ENCODE assay signal across 9 mouse cellular contexts in genomic region chrX:36551351-36551750, GRCm38 (mm10). TPM values are rescaled to one million over a fixed set of nuclear protein-coding genes. Genes with fewer than 3 reads are reported as not detected.
A peak's percentile ranks its signal among the peaks of the same experiment; 100 is the strongest.
DNase-seq lines count a peak whose midpoint lies in the region; ATAC-seq lines count a peak whose summit lies in the region.
"Had no signal": no experiment of that assay in that cellular context is flagged by ENCODE, and none has a peak within 500 bp of the region (broad histone marks: within the 10 kb centered on the region; RNA-seq: fewer than 3 reads in every experiment).

No protein-coding gene starts in this region.

- no peak overlapping the region for H3K4me2 ChIP-seq in hindbrain, embryonic 14.5 days (replicated peaks)
- H3K4me2 ChIP-seq in hindbrain, embryonic 12.5 days (replicated peaks) = no peak overlapping the region
- no peak overlapping the region for H3K4me2 ChIP-seq in forebrain, embryonic 12.5 days
- H3K4me2 ChIP-seq in midbrain, embryonic 12.5 days (replicated peaks) = no peak overlapping the region

- no peak for ATAC-seq in hindbrain, embryonic 14.5 days (ENCODE audit: low FRiP score)
- ATAC-seq in hindbrain, embryonic 12.5 days (ENCODE audit: low FRiP score) = no peak
- no peak for ATAC-seq in forebrain, embryonic 12.5 days (ENCODE audit: low FRiP score)
- no peak for ATAC-seq in midbrain, embryonic 12.5 days (ENCODE audit: low FRiP score, low read depth)
- no peak for ATAC-seq in erythroid progenitor cell, adult 5-6 weeks (replicated peaks; ENCODE audit: low FRiP score, poor library complexity, severe bottlenecking)

- no peak for DNase-seq in hindbrain, embryonic 14.5 days (ENCODE audit: low spot score)
- peak; percentile 48 for DNase-seq in brain, adult 2 months (ENCODE audit: low read depth, low spot score)
- no peak for DNase-seq in spleen, postnatal 4 days (ENCODE audit: low spot score in 2 of 2)
- DNase-seq in cerebellum, adult 8-10 months = no peak

- H3K9ac ChIP-seq in hindbrain, embryonic 14.5 days = no peak overlapping the region
- no peak overlapping the region for H3K9ac ChIP-seq in hindbrain, embryonic 12.5 days
- no peak overlapping the region for H3K9ac ChIP-seq in forebrain, embryonic 12.5 days
- no peak overlapping the region for H3K9ac ChIP-seq in midbrain, embryonic 12.5 days (replicated peaks)

- H3K4me3 ChIP-seq in hindbrain, embryonic 14.5 days (replicated peaks; ENCODE audit: low read length) = no peak overlapping the region
- no peak overlapping the region for H3K4me3 ChIP-seq in hindbrain, embryonic 12.5 days
- H3K4me3 ChIP-seq in forebrain, embryonic 12.5 days (replicated peaks) = no peak overlapping the region
- H3K4me3 ChIP-seq in midbrain, embryonic 12.5 days = no peak overlapping the region
- H3K4me3 ChIP-seq: erythroblast, embryonic 14.5 days had no signal

- H3K27me3 ChIP-seq in hindbrain, embryonic 14.5 days (ENCODE audit: control insufficient read depth, insufficient read depth, low read length) = no peaks in the 10 kb centered on the region
- H3K27me3 ChIP-seq in hindbrain, embryonic 12.5 days = no peaks in the 10 kb centered on the region
- no peaks in the 10 kb centered on the region for H3K27me3 ChIP-seq in forebrain, embryonic 12.5 days
- no peaks in the 10 kb centered on the region for H3K27me3 ChIP-seq in midbrain, embryonic 12.5 days

- 45% methylated on average over 6 of the region's 6 CpGs for WGBS in hindbrain, embryonic 14.5 days
- WGBS in hindbrain, embryonic 12.5 days = 39% methylated on average over 6 of the region's 6 CpGs
- 34% methylated on average over 6 of the region's 6 CpGs for WGBS in forebrain, embryonic 12.5 days
- 45% methylated on average over 6 of the region's 6 CpGs for WGBS in midbrain, embryonic 12.5 days

- no peaks in the 10 kb centered on the region for H3K9me3 ChIP-seq in hindbrain, embryonic 14.5 days (ENCODE audit: control insufficient read depth, low read length)
- H3K9me3 ChIP-seq in hindbrain, embryonic 12.5 days (replicated peaks) = no peaks in the 10 kb centered on the region
- H3K9me3 ChIP-seq in forebrain, embryonic 12.5 days = no peaks in the 10 kb centered on the region
- no peaks in the 10 kb centered on the region for H3K9me3 ChIP-seq in midbrain, embryonic 12.5 days

- H3K27ac ChIP-seq in hindbrain, embryonic 14.5 days = peak overlapping the region; percentile 62
- H3K27ac ChIP-seq in hindbrain, embryonic 12.5 days = no peak overlapping the region
- peak overlapping the region; percentile 65 for H3K27ac ChIP-seq in forebrain, embryonic 12.5 days
- peak overlapping the region; percentile 69 for H3K27ac ChIP-seq in midbrain, embryonic 12.5 days (replicated peaks)

- H3K4me1 ChIP-seq in hindbrain, embryonic 14.5 days (replicated peaks; ENCODE audit: control insufficient read depth, insufficient read depth, low read length) = no peaks in the 10 kb centered on the region
- H3K4me1 ChIP-seq in hindbrain, embryonic 12.5 days = 0 out of 2 replicates have a peak, but pooled peaks cover 2% of the 10 kb centered on the region
- H3K4me1 ChIP-seq in forebrain, embryonic 12.5 days = peaks cover 4% of the 10 kb centered on the region; the same call in 1 of the 2 replicates
- H3K4me1 ChIP-seq in midbrain, embryonic 12.5 days = peaks cover 9% of the 10 kb centered on the region; the same call in 1 of the 2 replicates

- no peaks in the 10 kb centered on the region for H3K36me3 ChIP-seq in hindbrain, embryonic 14.5 days (replicated peaks; ENCODE audit: control insufficient read depth, insufficient read depth)
- H3K36me3 ChIP-seq in hindbrain, embryonic 12.5 days = no peaks in the 10 kb centered on the region
- no peaks in the 10 kb centered on the region for H3K36me3 ChIP-seq in forebrain, embryonic 12.5 days (replicated peaks)
- H3K36me3 ChIP-seq in midbrain, embryonic 12.5 days = no peaks in the 10 kb centered on the region

RNA-seq across cellular contexts. Expression of gene Pgrmc1, which starts 46.7 kb away (rescaled TPM):
- polyA plus RNA-seq in hindbrain, embryonic 14.5 days (2014; fragmentation: Nextera tagmentation; extraction: Ambion mirVana) = 615 and 669 TPM in 2 replicates
- 482 and 511 TPM in 2 replicates for polyA plus RNA-seq in hindbrain, embryonic 12.5 days (2016; fragmentation: Nextera tagmentation; extraction: Ambion mirVana)
- 414 and 424 TPM in 2 replicates for polyA plus RNA-seq in forebrain, embryonic 12.5 days (2016; fragmentation: Nextera tagmentation; extraction: Ambion mirVana)
- polyA plus RNA-seq in midbrain, embryonic 12.5 days (2016; fragmentation: Nextera tagmentation; extraction: Ambion mirVana) = 458 and 475 TPM in 2 replicates
- 21.3 and 26.8 TPM in 2 replicates for total RNA-seq in erythroid progenitor cell, adult 5-6 weeks (2015; ENCODE audit: low replicate concordance)
- total RNA-seq in erythroid progenitor cell, adult 5-6 weeks (2017; ENCODE audit: low replicate concordance) = 15.7 and 20.7 TPM in 2 replicates

RNA-seq across cellular contexts. Expression of gene Gm14569, which starts 59.7 kb away (rescaled TPM):
- polyA plus RNA-seq in hindbrain, embryonic 14.5 days (2014; fragmentation: Nextera tagmentation; extraction: Ambion mirVana) = 0.12 TPM in 1 of 2 replicates, not detected in the other
- polyA plus RNA-seq in hindbrain, embryonic 12.5 days (2016; fragmentation: Nextera tagmentation; extraction: Ambion mirVana) = not detected in 2 replicates
- polyA plus RNA-seq in forebrain, embryonic 12.5 days (2016; fragmentation: Nextera tagmentation; extraction: Ambion mirVana) = not detected in 2 replicates
- not detected in 2 replicates for polyA plus RNA-seq in midbrain, embryonic 12.5 days (2016; fragmentation: Nextera tagmentation; extraction: Ambion mirVana)
- total RNA-seq in erythroid progenitor cell, adult 5-6 weeks (2015; ENCODE audit: low replicate concordance) = not detected in 2 replicates
- total RNA-seq in erythroid progenitor cell, adult 5-6 weeks (2017; ENCODE audit: low replicate concordance) = not detected in 2 replicates
- polyA plus RNA-seq: erythroblast, embryonic 14.5 days had no signal
